Mouse (Mus musculus) midbrain, embryonic 16.5 days (tissue): ENCODE data around the gene Vamp4. TPM values are rescaled to one million over a fixed set of nuclear protein-coding genes. Genes with fewer than 3 reads are reported as not detected.

ENCODE experiments used
- ATAC-seq: fragments of 200-750 bp; cut with Nextera tagmentation; 2 replicates; pipeline ENCODE4 v1.8.0; 2017; ENCODE audit warnings: moderate TSS enrichment
- H3K27ac ChIP-seq: fragments of 300-500 bp; sonication (generic); 2 replicates; pipeline ENCODE4 v1.5.1; 2014; ENCODE audit warnings: mild to moderate bottlenecking, low read length, mixed read lengths
- H3K27me3 ChIP-seq: fragments of 300-500 bp; sonication (generic); 2 replicates; pipeline ENCODE4 v1.6.1; 2014; ENCODE audit warnings: low read depth, low read length, mixed read lengths; ENCODE audit not compliant: control insufficient read depth, insufficient read depth
- H3K36me3 ChIP-seq: fragments of 300-500 bp; sonication (generic); 2 replicates; pipeline ENCODE4 v1.6.1; 2014; ENCODE audit warnings: mild to moderate bottlenecking, low read length, moderate library complexity, mixed read lengths; ENCODE audit not compliant: control insufficient read depth, insufficient read depth
- H3K4me1 ChIP-seq: fragments of 300-500 bp; sonication (generic); 2 replicates; pipeline ENCODE4 v1.6.1; 2014; ENCODE audit warnings: mild to moderate bottlenecking, low read length, mixed read lengths; ENCODE audit not compliant: control insufficient read depth, insufficient read depth
- H3K4me2 ChIP-seq: fragments of 300-500 bp; sonication (generic); 2 replicates; pipeline ENCODE4 v1.6.1; 2014; ENCODE audit warnings: mild to moderate bottlenecking, low read length, mixed read lengths
- H3K4me3 ChIP-seq: fragments of 300-500 bp; sonication (generic); 2 replicates; pipeline ENCODE4 v1.5.1; 2014; ENCODE audit warnings: low read depth, mild to moderate bottlenecking, low read length, moderate library complexity, mixed read lengths
- H3K9ac ChIP-seq: fragments of 300-500 bp; sonication (generic); 2 replicates; pipeline ENCODE4 v1.6.1; 2014; ENCODE audit warnings: low read depth, low read length, mixed read lengths
- H3K9me3 ChIP-seq: fragments of 300-500 bp; sonication (generic); replicated peaks from 2 replicates; pipeline ENCODE4 v1.6.1; 2014; ENCODE audit warnings: mild to moderate bottlenecking, low read length, mixed read lengths; ENCODE audit not compliant: control insufficient read depth, poor library complexity, severe bottlenecking
- WGBS: fragments of 180-500 bp; shearing (Covaris S2); extraction: QIAGEN DNeasy Blood & Tissue Kit; methylation state at CpG from one replicate; pipeline ENCODE4 v1.1.7; 2014; 5-methylcytosine and 5-hydroxymethylcytosine counted together
- polyA plus RNA-seq: library from polyadenylated mRNA; unstranded; fragments of >200 nt; fragmentation: Nextera tagmentation; extraction: Ambion mirVana; gene quantifications from 2 replicates; pipeline ENCODE4 v1.2.1, GENCODE M21; 2015

Gene Vamp4
- 87.6 and 88.8 TPM in 2 replicates for polyA plus RNA-seq

- Histone ChIP-seq H3K27me3 (no peaks in the 10 kb centered on the region), H3K27ac (peak within 1 kb of the TSS; percentile 89), H3K4me1 (peaks cover 12% of the 10 kb centered on the region), H3K9me3 (no peaks in the 10 kb centered on the region), H3K36me3 (peaks cover 7% of the 10 kb centered on the region), H3K4me2 (peak within 1 kb of the TSS; percentile 58), H3K9ac (peak within 1 kb of the TSS; percentile 84), H3K4me3 (peak within 1 kb of the TSS; percentile 71)
- ATAC-seq = peak; percentile 98
- WGBS = under 1% methylated on average over 39 of the region's 43 CpGs
Measured at GRCm38 (mm10) chr1:162570260-162570748, at the start of gene Vamp4. Gene Vamp4, plus strand, starts transcription at chr1:162570515.

GRCm38 (mm10) chr1:162529651-162530050 is 40.7 kb upstream of the Vamp4 start:
- Histone ChIP-seq H3K36me3 (peaks cover 17% of the 10 kb centered on the region), H3K9ac (no peak overlapping the region), H3K27ac (no peak overlapping the region), H3K27me3 (no peaks in the 10 kb centered on the region), H3K4me2 (no peak overlapping the region), H3K4me1 (no peaks in the 10 kb centered on the region), H3K4me3 (no peak overlapping the region), H3K9me3 (no peaks in the 10 kb centered on the region)
- WGBS = 69% methylated on average over 2 of the region's 2 CpGs
- ATAC-seq = no peak

GRCm38 (mm10) chr1:162530666-162531065 is 39.6 kb upstream of the Vamp4 start:
- H3K27me3 ChIP-seq = no peaks in the 10 kb centered on the region
- H3K9ac ChIP-seq = no peak overlapping the region
- 68% methylated on average over 1 of the region's 1 CpGs for WGBS
- H3K36me3 ChIP-seq = peaks cover 19% of the 10 kb centered on the region
- no peak overlapping the region for H3K4me3 ChIP-seq
- no peaks in the 10 kb centered on the region for H3K9me3 ChIP-seq
- no peak overlapping the region for H3K4me2 ChIP-seq
- no peak overlapping the region for H3K27ac ChIP-seq
- H3K4me1 ChIP-seq = no peaks in the 10 kb centered on the region
- ATAC-seq = no peak

- ATAC-seq = no peak; the same call in 1 of the 2 replicates
- Histone ChIP-seq H3K4me3 (no peak overlapping the region), H3K27ac (no peak overlapping the region), H3K4me2 (no peak overlapping the region), H3K4me1 (no peaks in the 10 kb centered on the region), H3K36me3 (peaks cover 26% of the 10 kb centered on the region), H3K9ac (no peak overlapping the region), H3K27me3 (no peaks in the 10 kb centered on the region), H3K9me3 (no peaks in the 10 kb centered on the region)
- 67% methylated on average over 4 of the region's 4 CpGs for WGBS
Measured at GRCm38 (mm10) chr1:162531584-162531983, 38.7 kb upstream of the Vamp4 start.

- ATAC-seq = no peak
- Histone ChIP-seq H3K9me3 (no peaks in the 10 kb centered on the region), H3K27ac (no peak overlapping the region), H3K4me2 (no peak overlapping the region), H3K4me1 (no peaks in the 10 kb centered on the region), H3K27me3 (no peaks in the 10 kb centered on the region), H3K4me3 (no peak overlapping the region), H3K36me3 (peaks cover 34% of the 10 kb centered on the region), H3K9ac (no peak overlapping the region)
- 91% methylated on average over 4 of the region's 4 CpGs for WGBS
Measured at GRCm38 (mm10) chr1:162532330-162532729, 38.0 kb upstream of the Vamp4 start.

- no peak for ATAC-seq
- no peak overlapping the region for H3K4me3 ChIP-seq
- H3K36me3 ChIP-seq = peaks cover 38% of the 10 kb centered on the region
- no peaks in the 10 kb centered on the region for H3K9me3 ChIP-seq
- H3K27me3 ChIP-seq = no peaks in the 10 kb centered on the region
- 95% methylated on average over 14 of the region's 14 CpGs for WGBS
- H3K27ac ChIP-seq = no peak overlapping the region
- no peak overlapping the region for H3K4me2 ChIP-seq
- H3K9ac ChIP-seq = no peak overlapping the region
- H3K4me1 ChIP-seq = no peaks in the 10 kb centered on the region
Measured at GRCm38 (mm10) chr1:162533766-162534560, 36.4 kb upstream of the Vamp4 start.

- H3K27me3 ChIP-seq = no peaks in the 10 kb centered on the region
- no peak overlapping the region for H3K4me3 ChIP-seq
- H3K4me1 ChIP-seq = peaks cover 12% of the 10 kb centered on the region
- H3K36me3 ChIP-seq = peaks cover 32% of the 10 kb centered on the region
- H3K4me2 ChIP-seq = no peak overlapping the region
- no peak for ATAC-seq
- WGBS = 69% methylated on average over 1 of the region's 1 CpGs
- H3K9ac ChIP-seq = no peak overlapping the region
- no peak overlapping the region for H3K27ac ChIP-seq
- H3K9me3 ChIP-seq = no peaks in the 10 kb centered on the region
Measured at GRCm38 (mm10) chr1:162543231-162543630, 27.1 kb upstream of the Vamp4 start.

- Histone ChIP-seq H3K9me3 (no peaks in the 10 kb centered on the region), H3K27me3 (no peaks in the 10 kb centered on the region), H3K4me1 (peaks cover 16% of the 10 kb centered on the region), H3K9ac (peak overlapping the region; percentile 80), H3K4me2 (peak overlapping the region; percentile 91), H3K4me3 (peak overlapping the region; percentile 68), H3K27ac (no peak overlapping the region), H3K36me3 (peaks cover 12% of the 10 kb centered on the region; the same call in 1 of the 2 replicates)
- ATAC-seq = no peak
- WGBS = 16% methylated on average over 10 of the region's 10 CpGs
Measured at GRCm38 (mm10) chr1:162547607-162548006, 22.7 kb upstream of the Vamp4 start.
